Mouse (Mus musculus): Measurements from ENCODE around the gene Gm48551. TPM values are rescaled to one million over a fixed set of nuclear protein-coding genes. Genes with fewer than 3 reads are reported as not detected.

The Gm48551 gene
- total and polyA plus RNA-seq, 2 experiments from 2014 or later, result 0.88 to 10.2 TPM

- WGBS, result 77% methylated on average over 12 of the region's 12 CpGs
- no peak for TF ChIP-seq CTCF (IDR thresholded peaks at IDR 0.05)
- H3K9ac ChIP-seq (replicated peaks; ENCODE audit: low read length, poor library complexity, severe bottlenecking), result no peak overlapping the region
- H3K27ac ChIP-seq (ENCODE audit: low read depth, low read length), result no peak overlapping the region
- DNase-seq (ENCODE audit: low spot score), result no peak
- H3K4me1 ChIP-seq (ENCODE audit: insufficient read depth, low read length), result peaks cover 11% of the 10 kb centered on the region
- H3K27me3 ChIP-seq (ENCODE audit: insufficient read depth, low read length), result 0 out of 2 replicates have a peak, but pooled peaks cover 14% of the 10 kb centered on the region
- no peak for ATAC-seq (ENCODE audit: low FRiP score)
- H3K4me2 ChIP-seq (ENCODE audit: low read depth, low read length, poor library complexity, severe bottlenecking), result no peak overlapping the region
- no peak overlapping the region for H3K4me3 ChIP-seq (ENCODE audit: low read depth, low read length)
- no peaks in the 10 kb centered on the region for H3K9me3 ChIP-seq (ENCODE audit: low read length)
- peaks cover 33% of the 10 kb centered on the region for H3K36me3 ChIP-seq (ENCODE audit: insufficient read depth, low read length)
Observed at GRCm38 (mm10) chr10:81362336-81362949, 21.8 kb upstream of the Gm48551 start.

DNA sequence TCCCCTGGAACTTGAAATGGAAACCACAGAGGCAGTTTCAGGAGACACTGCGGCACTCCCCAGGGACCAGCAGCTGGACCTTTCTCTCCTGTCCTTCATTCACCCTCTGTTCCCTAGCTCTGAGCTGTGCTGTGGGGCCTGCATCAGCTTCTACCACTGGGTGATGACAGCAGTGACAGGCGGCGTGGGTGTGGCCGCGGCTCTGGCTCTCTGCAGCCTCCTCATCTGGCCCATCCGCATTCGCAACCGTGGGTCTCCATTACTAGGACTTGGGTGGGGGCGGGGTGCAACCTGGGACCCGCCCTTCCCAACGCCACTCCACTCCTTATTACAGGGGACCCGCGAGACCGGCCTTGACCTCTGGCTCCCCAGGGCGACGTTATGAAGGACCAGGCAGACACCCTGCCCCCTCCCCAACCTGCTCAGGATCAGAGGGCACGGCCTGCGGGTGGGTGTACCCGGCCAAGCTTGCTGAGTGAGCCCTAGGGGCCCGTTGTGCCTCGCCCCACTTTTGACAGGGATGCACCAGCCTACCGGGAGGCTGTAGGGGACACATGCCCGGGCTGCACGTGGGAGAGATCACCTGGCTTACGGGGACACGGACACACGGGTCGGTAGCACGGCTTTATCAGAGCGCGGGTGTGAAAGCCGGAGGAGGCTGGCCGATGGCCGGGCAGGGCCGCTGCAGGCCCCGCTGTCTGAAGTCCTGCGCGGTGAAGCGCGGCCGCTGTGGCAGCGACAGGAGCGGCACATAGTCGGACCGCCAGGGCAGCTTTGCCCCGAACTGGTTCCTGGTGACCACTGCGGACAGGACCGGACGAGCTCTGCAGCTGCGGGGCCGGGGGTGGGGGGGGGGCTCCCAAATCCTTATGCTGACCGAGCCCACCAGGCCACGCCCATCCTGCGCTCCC is 20.6 kb upstream of the Gm48551 start:
- Histone ChIP-seq H3K27ac (ENCODE audit: low read depth, low read length) (no peak overlapping the region), H3K4me2 (ENCODE audit: low read depth, low read length, poor library complexity, severe bottlenecking) (peak overlapping the region; percentile 16; the same call in 1 of the 2 replicates), H3K4me1 (ENCODE audit: insufficient read depth, low read length) (peaks cover 7% of the 10 kb centered on the region; the same call in 1 of the 2 replicates), H3K36me3 (ENCODE audit: insufficient read depth, low read length) (peaks cover 45% of the 10 kb centered on the region), H3K9me3 (ENCODE audit: low read length) (no peaks in the 10 kb centered on the region), H3K27me3 (ENCODE audit: insufficient read depth, low read length) (0 out of 2 replicates have a peak, but pooled peaks cover 14% of the 10 kb centered on the region), H3K4me3 (ENCODE audit: low read depth, low read length) (peak overlapping the region; percentile 9), H3K9ac (replicated peaks; ENCODE audit: low read length, poor library complexity, severe bottlenecking) (0 out of 2 replicates have a peak overlapping the region, but pooled peaks have one; percentile 24)
- TF ChIP-seq CTCF (IDR thresholded peaks at IDR 0.05), result no peak
- WGBS, result 17% methylated on average over 54 of the region's 54 CpGs
- ATAC-seq (ENCODE audit: low FRiP score) (no peak), DNase-seq (ENCODE audit: low spot score) (no peak)

DNA sequence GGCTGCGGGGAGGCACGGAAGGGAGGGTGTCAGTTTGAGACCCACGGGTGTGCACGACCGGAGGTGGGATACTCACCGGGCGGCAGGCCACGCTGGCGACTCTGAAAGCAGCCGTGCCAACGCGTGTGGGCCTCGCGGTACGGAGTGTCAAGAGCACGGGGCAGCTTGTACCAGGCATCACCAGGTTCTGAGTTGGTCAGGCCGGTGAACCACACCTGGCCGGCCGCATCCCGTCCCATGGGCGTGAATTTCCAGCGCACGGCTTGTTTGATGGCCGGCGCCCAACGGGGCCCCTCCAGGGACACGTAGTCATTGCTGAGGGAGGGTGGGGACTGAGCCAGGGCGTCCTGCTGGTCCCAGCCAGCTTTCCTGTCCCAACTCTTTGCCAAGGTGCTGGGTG is 19.6 kb upstream of the Gm48551 start:
- TF ChIP-seq CTCF (IDR thresholded peaks at IDR 0.05), result no peak
- DNase-seq (ENCODE audit: low spot score) (no peak), ATAC-seq (ENCODE audit: low FRiP score) (no peak; the same call in 1 of the 2 replicates)
- Histone ChIP-seq H3K36me3 (ENCODE audit: insufficient read depth, low read length) (peaks cover 55% of the 10 kb centered on the region), H3K4me3 (ENCODE audit: low read depth, low read length) (0 out of 2 replicates have a peak overlapping the region, but pooled peaks have one; percentile 3), H3K9me3 (ENCODE audit: low read length) (no peaks in the 10 kb centered on the region), H3K9ac (replicated peaks; ENCODE audit: low read length, poor library complexity, severe bottlenecking) (0 out of 2 replicates have a peak overlapping the region, but pooled peaks have one; percentile 24), H3K27ac (ENCODE audit: low read depth, low read length) (no peak overlapping the region), H3K4me2 (ENCODE audit: low read depth, low read length, poor library complexity, severe bottlenecking) (peak overlapping the region; percentile 24; the same call in 1 of the 2 replicates), H3K4me1 (ENCODE audit: insufficient read depth, low read length) (peaks cover 7% of the 10 kb centered on the region; the same call in 1 of the 2 replicates), H3K27me3 (ENCODE audit: insufficient read depth, low read length) (0 out of 2 replicates have a peak, but pooled peaks cover 14% of the 10 kb centered on the region)
- 13% methylated on average over 28 of the region's 28 CpGs for WGBS

DNA sequence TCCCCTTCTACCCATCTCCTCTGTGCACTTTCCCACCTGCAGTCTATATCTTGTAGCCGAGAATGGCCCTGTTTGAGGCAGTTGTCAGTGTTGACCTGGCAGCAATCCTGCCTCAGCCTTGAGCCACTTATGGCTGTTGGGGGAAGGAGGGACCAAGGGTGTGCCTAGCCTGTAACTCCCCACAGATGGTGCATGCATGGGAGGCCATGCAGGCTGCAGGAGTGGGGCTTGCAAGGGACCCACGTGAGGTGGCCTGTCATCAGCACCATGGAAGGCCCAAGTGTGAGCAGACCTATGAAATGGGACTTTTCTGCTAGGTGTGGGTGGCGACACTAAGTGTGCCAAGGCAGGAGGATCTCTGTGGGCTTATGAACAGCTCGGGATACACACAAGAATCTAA is 19.2 kb upstream of the Gm48551 start:
- Histone ChIP-seq H3K9me3 (ENCODE audit: low read length) (no peaks in the 10 kb centered on the region), H3K36me3 (ENCODE audit: insufficient read depth, low read length) (peaks cover 56% of the 10 kb centered on the region), H3K4me1 (ENCODE audit: insufficient read depth, low read length) (peaks cover 7% of the 10 kb centered on the region; the same call in 1 of the 2 replicates), H3K9ac (replicated peaks; ENCODE audit: low read length, poor library complexity, severe bottlenecking) (no peak overlapping the region), H3K4me2 (ENCODE audit: low read depth, low read length, poor library complexity, severe bottlenecking) (no peak overlapping the region), H3K27me3 (ENCODE audit: insufficient read depth, low read length) (0 out of 2 replicates have a peak, but pooled peaks cover 14% of the 10 kb centered on the region), H3K27ac (ENCODE audit: low read depth, low read length) (no peak overlapping the region), H3K4me3 (ENCODE audit: low read depth, low read length) (no peak overlapping the region)
- ATAC-seq (ENCODE audit: low FRiP score) (peak; percentile 8; the same call in 1 of the 2 replicates), DNase-seq (ENCODE audit: low spot score) (no peak)
- WGBS, result 41% methylated on average over 4 of the region's 4 CpGs
- no peak for TF ChIP-seq CTCF (IDR thresholded peaks at IDR 0.05)

- Histone ChIP-seq H3K27me3 (ENCODE audit: insufficient read depth, low read length) (0 out of 2 replicates have a peak, but pooled peaks cover 14% of the 10 kb centered on the region), H3K4me1 (ENCODE audit: insufficient read depth, low read length) (peaks cover 7% of the 10 kb centered on the region; the same call in 1 of the 2 replicates), H3K36me3 (ENCODE audit: insufficient read depth, low read length) (peaks cover 63% of the 10 kb centered on the region), H3K4me2 (ENCODE audit: low read depth, low read length, poor library complexity, severe bottlenecking) (peak within 1 kb of the TSS; percentile 24; the same call in 1 of the 2 replicates), H3K4me3 (ENCODE audit: low read depth, low read length) (0 out of 2 replicates have a peak within 1 kb of the TSS, but pooled peaks have one; percentile 3), H3K9me3 (ENCODE audit: low read length) (no peaks in the 10 kb centered on the region), H3K9ac (replicated peaks; ENCODE audit: low read length, poor library complexity, severe bottlenecking) (0 out of 2 replicates have a peak within 1 kb of the TSS, but pooled peaks have one; percentile 24), H3K27ac (ENCODE audit: low read depth, low read length) (no peak within 1 kb of the TSS)
- ATAC-seq (ENCODE audit: low FRiP score) (no peak), DNase-seq (ENCODE audit: low spot score) (no peak)
- 20% methylated on average over 12 of the region's 12 CpGs for WGBS
- no peak for TF ChIP-seq CTCF (IDR thresholded peaks at IDR 0.05)
Observed at GRCm38 (mm10) chr10:81365672-81366476, 18.4 kb upstream of the Gm48551 start, which contains the start of gene 4930404N11Rik. TSS of gene 4930404N11Rik (minus strand) at chr10:81365816.

Measured in midbrain, postnatal 0 days (tissue).